Mouse (Mus musculus) Patski (cell line): Measurements from ENCODE around the gene Me1. TPM values are rescaled to one million over a fixed set of nuclear protein-coding genes. Genes with fewer than 3 reads are reported as not detected.

Experiments used
- ATAC-seq: fragments of 100-300 bp; one replicate; pipeline ENCODE4 v1.8.0; 2021
- CTCF ChIA-PET: fragments of 350-600 bp; sonication (Branson Sonifier 250); formaldehyde crosslinking; loops from one replicate; lab custom pipeline; 2022; ENCODE audit warnings: inconsistent platforms; lab: Charles Lee
- POLR2A ChIA-PET: fragments of 350-600 bp; sonication (Branson Sonifier 250); formaldehyde crosslinking; loops from one replicate; lab custom pipeline; 2022; ENCODE audit warnings: antibody characterized with exemption, inconsistent platforms; lab: Charles Lee
- DNase-seq: peaks from one replicate; pipeline ENCODE4 v3.0.0-alpha.2; 2011; ENCODE audit warnings: low read depth, low spot score
- H3K27me3 ChIP-seq: fragments of 371-371 bp; one replicate; pipeline ENCODE4 v1.5.1; 2021
- CTCF ChIP-seq: fragments of 100-300 bp; IDR thresholded peaks from one replicate; pipeline ENCODE4 v1.5.1; 2021
- in situ Hi-C: fragments of 300-500 bp; cut with MboI; formaldehyde crosslinking; loops from 3 replicates; pipeline ENCODE4 v1.11.1; 2018; ENCODE audit warnings: low pct_unique_long_range_greater_than_20kb, mixed read lengths
- polyA plus RNA-seq: library from polyadenylated mRNA; unstranded; gene quantifications from one replicate; pipeline ENCODE4 v1.2.3, GENCODE M21; 2021

Gene Me1
- polyA plus RNA-seq, 1 experiment from 2014 or later: 109 TPM

DNA sequence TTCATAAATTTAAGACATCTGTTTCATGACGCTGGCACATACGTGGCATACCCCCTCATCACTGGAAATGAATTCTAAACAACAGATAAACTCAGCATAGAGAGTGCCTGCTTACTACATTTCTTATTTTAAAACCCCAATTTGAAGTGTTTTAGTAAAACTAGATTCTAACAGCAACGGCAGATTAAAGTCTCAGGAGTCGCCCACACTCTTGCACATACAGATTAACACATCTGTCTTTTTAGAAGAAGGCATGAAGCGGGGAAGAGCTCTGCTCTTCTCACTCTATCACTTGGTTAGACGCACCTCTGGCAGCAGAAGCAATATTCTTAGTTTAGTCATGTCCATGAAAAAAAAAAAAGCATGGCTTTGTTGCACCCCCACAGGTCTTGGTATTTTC lies 120.6 kb downstream of the Me1 start:
- ATAC-seq (no peak), DNase-seq (no peak)
- ChIA-PET CTCF (no interaction called here), POLR2A (interaction anchor here (0.7 to 0.9 kb wide), 2 partner anchors 10 to 981 kb away, joined by 3 to 4 read pairs; no protein-coding TSS in a partner anchor)
- in situ Hi-C loops: no loop called here
- no peaks in the 10 kb centered on the region for H3K27me3 ChIP-seq
- TF ChIP-seq CTCF: no peak

DNA sequence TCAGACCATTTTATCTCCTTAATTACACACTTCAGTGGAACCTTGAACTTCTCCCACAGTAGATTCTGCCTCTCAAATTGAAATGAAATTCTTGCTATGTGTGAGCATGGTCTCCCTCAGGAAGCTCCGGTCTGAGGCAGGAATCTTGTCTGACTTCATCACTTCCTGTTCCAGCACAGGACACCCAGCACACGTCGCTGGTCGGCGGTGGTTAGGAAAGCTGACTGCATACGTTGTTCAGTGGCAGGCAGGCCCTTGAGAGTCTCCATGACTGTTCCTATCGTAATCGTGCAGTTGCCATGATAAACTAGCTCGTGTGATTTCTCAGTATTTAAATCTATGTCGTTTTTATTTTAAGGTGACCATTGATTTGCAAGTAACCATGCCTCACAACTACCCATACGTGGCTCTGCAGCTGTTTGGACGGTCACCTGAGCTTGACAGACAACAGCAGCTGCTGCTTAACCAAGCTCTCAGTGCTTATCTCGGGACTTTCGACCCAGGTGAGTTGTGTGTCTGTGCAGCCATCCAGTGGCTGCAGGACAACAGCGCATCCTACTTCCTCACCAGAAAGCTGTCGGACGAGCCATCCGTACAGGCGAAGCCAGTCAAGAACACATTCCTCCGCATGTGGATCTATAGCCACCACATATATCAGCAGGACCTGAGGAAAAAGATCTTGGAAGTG lies 122.0 kb downstream of the Me1 start:
- in situ Hi-C loops: loop anchor here (5.0 kb wide), 1 partner anchor 106 kb away; the partner anchor contains the start of gene Dop1a
- CTCF ChIA-PET: interaction anchor here (0.9 to 1.9 kb wide), 9 partner anchors 8 to 188 kb away, joined by 3 to 8 read pairs (median 4); partner anchors contain the start of gene Ube2cbp
- TF ChIP-seq CTCF: no peak
- POLR2A ChIA-PET: no interaction called here
- DNase-seq (no peak), ATAC-seq (no peak)
- H3K27me3 ChIP-seq: no peaks in the 10 kb centered on the region

DNA sequence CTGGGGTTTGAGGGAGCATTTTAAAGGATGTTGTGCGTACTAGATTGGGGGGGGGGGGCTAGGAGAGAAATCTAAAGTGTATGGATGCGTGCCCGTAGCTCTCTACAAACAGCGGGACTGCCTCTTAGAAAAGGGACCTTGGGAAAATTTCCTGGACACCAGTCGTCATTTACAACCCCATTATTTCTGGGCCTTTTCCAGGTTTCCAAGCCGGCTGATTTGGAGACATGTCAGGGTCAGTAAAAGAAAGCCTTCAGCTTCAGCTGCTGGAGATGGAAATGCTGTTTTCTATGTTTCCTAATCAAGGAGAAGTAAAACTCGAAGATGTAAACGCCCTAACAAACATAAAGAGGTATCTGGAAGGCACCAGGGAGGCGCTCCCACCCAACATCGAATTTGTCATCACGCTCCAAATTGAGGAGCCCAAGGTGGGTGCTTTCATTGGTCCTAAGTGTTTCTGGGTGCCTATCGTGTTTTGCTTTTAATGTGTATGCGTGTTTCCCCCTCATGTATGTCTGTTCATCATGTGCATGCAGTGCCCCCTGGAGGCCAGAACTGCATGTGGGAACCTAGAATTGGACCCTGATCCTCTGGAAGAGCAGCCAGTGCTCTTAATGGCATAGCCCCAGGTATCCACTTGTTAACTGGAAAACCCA lies 123.0 kb downstream of the Me1 start:
- ATAC-seq: peak; percentile 49
- no peak for DNase-seq
- TF ChIP-seq CTCF: peak; percentile 90
- ChIA-PET CTCF (interaction anchor here (0.9 to 1.9 kb wide), 10 partner anchors 9 to 189 kb away, joined by 3 to 8 read pairs (median 4); partner anchors contain the start of gene Ube2cbp), POLR2A (interaction anchor here (0.5 to 1.6 kb wide), 2 partner anchors 12 to 414 kb away, joined by 3 read pairs; no protein-coding TSS in a partner anchor)
- in situ Hi-C loops: loop anchor here (5.0 kb wide), 1 partner anchor 105 kb away; the partner anchor contains the start of gene Dop1a
- H3K27me3 ChIP-seq: no peaks in the 10 kb centered on the region

DNA sequence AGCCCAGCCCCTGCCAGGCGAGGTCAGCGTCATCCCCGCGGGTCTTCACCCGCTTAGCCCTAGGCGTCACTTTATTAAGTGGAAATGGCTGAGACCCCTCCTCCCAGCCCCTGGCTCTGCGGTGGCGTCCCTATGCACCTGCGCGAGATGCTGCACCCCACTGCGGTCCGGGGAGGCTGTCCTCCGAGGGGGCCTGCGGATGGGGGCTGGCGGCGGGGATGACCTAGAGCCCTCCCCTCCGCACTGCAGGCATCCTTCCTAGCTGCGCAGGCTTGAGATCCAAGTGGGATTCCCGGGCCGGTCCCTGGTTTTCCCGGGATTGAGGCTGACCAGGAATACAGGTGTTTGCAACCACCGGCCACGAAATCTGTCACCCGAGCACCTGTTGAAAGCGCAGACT lies 123.6 kb downstream of the Me1 start:
- ChIA-PET CTCF (interaction anchor here (1.4 to 1.5 kb wide), 2 partner anchors 104 to 107 kb away, joined by 3 to 6 read pairs; partner anchors contain the start of gene Ube2cbp), POLR2A (interaction anchor here (0.5 to 1.6 kb wide), 2 partner anchors 12 to 414 kb away, joined by 3 read pairs; no protein-coding TSS in a partner anchor)
- no peaks in the 10 kb centered on the region for H3K27me3 ChIP-seq
- TF ChIP-seq CTCF: no peak
- in situ Hi-C loops: loop anchor here (5.0 kb wide), 1 partner anchor 105 kb away; the partner anchor contains the start of gene Dop1a
- ATAC-seq: no peak
- no peak for DNase-seq

DNA sequence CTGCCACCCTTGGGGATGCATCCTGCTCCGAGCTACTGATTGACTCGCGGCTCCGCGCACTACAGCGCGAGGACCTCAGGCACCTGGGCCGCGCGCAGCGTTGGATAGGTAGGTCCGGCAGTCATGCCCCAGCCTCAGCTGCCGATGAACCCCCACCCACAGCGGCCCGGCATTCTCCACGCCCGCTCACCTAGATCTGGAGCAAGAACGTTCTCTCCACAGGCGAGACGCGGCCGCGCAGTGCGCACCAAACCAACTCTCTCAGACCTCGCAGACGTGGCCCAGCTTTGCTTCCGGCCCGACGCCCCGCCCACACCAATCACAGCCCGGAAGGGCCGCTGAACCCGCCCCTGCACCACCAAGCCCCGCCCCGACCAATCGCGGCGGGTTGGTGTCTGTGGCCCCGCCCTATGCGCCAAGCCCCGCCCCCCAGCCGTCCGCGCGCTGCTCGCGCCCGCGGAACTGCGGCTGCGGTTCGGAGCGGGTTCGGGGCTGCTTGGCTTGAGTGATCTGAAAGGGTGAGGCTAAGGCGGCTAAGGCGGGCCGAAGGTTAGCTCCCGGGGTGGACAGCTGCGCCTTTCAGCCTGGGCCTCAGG lies 124.1 kb downstream of the Me1 start, which contains the start of the genes Pgm3 and Rwdd2a:
TSS of gene Pgm3 (minus strand) at position 303 of the 596 bp plus-strand sequence.
TSS of gene Rwdd2a (plus strand) at position 452 of the 596 bp plus-strand sequence.
- no peaks in the 10 kb centered on the region for H3K27me3 ChIP-seq
- POLR2A ChIA-PET: interaction anchor here (0.6 to 1.6 kb wide), 3 partner anchors 13 to 823 kb away, joined by 3 to 9 read pairs (median 4); partner anchors contain the start of gene Ibtk
- TF ChIP-seq CTCF: no peak
- DNase-seq (peak; percentile 44), ATAC-seq (peak; percentile 99)
- CTCF ChIA-PET: interaction anchor here (1.3 to 1.5 kb wide), 4 partner anchors 11 to 106 kb away, joined by 3 to 6 read pairs (median 5); partner anchors contain the start of gene Ube2cbp
- in situ Hi-C loops: loop anchor here (5.0 kb wide), 1 partner anchor 104 kb away; the partner anchor contains the start of gene Dop1a

DNA sequence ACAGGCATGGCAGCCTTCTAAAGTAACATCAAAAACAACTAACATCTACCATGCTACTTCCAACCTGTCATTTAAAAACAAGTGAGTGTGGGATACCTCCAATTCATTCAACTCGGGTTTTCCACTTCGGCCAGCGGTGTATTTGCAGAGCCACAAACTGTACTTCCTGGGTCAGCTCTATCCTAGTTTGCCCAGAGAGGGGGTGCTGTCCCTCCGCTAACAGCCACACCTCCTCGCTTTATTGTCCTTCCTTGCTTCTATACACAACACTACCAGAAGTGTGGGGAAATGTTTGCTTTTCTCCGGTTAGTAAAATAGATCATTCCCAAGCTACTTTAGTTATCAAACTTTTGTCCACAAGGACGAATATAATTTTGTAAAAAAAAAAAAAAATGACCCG lies 124.8 kb downstream of the Me1 start:
- H3K27me3 ChIP-seq: no peaks in the 10 kb centered on the region
- no peak for TF ChIP-seq CTCF
- POLR2A ChIA-PET: interaction anchor here (0.6 to 1.0 kb wide), 2 partner anchors 103 to 822 kb away, joined by 4 to 9 read pairs; partner anchors contain the start of gene Ibtk
- ATAC-seq (peak; percentile 8), DNase-seq (no peak)
- in situ Hi-C loops: loop anchor here (5.0 kb wide), 1 partner anchor 104 kb away; the partner anchor contains the start of gene Dop1a
- CTCF ChIA-PET: interaction anchor here (0.7 to 1.4 kb wide), 3 partner anchors 10 to 106 kb away, joined by 3 to 5 read pairs (median 5); partner anchors contain the start of gene Ube2cbp

DNA sequence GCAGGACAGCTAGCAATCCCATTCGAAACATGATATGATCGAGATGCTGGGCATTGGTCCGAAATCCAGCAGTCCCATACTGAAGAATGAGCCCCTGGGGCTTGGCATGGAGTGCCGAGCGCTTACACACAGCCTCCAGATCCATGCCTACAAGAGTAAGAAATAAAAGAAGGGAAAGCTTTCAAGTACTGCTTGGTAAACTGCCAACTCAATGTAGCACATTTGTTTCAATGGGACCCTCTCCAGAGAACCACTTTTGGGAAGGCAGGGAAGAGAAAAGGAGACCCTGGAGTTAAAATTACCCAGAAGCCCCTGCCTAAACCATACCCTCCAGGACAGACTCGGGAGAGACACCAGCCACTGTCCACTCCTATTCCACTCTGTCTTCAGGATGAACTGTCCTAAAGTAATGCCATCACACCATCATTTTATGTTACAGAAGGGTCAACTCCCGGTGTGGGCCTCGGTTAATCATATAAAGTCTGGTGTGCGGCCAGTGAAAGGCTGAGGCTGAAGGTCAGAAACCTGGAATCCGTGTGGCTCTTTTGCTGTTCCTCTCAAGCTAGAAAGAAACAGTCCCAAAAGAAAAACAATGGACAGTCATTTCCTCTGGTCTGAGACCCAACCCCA lies 125.4 kb downstream of the Me1 start:
- ChIA-PET POLR2A (no interaction called here), CTCF (interaction anchor here (0.7 to 1.4 kb wide), 3 partner anchors 11 to 105 kb away, joined by 3 to 5 read pairs (median 5); partner anchors contain the start of gene Ube2cbp)
- H3K27me3 ChIP-seq: no peaks in the 10 kb centered on the region
- in situ Hi-C loops: loop anchor here (5.0 kb wide), 1 partner anchor 103 kb away; the partner anchor contains the start of gene Dop1a
- DNase-seq: no peak
- ATAC-seq: no peak
- no peak for TF ChIP-seq CTCF

DNA sequence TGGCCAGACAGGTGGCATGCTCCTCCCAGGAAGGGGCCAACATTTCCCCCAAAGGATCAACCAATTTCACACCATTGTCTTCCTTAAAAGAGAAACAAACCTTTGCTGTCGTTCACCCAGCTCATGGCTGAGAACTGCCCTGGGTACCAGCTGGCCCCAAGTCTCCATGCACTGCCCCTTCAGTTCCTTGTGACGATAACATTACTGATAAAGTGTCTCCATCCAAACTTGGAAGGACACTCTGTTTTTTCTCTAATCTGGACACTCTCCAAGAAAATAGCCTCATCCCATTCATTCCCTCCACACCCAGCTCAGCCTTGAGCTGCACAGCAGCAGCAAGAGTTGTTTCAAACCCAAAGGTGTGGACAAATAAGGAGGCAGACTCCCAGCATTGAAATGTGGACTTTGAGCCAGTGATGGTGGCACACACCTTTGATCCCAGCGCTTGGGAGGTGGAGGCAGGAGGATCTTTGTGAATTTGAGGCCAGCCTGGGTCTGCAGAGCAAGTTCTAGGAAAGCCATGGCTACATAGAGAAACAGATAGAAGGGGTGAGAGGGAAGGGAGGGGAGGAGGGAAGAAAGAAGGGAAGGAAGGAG lies 126.3 kb downstream of the Me1 start:
- no peaks in the 10 kb centered on the region for H3K27me3 ChIP-seq
- POLR2A ChIA-PET: no interaction called here
- ATAC-seq (no peak), DNase-seq (no peak)
- no peak for TF ChIP-seq CTCF
- CTCF ChIA-PET: no interaction called here
- in situ Hi-C loops: no loop called here

DNA sequence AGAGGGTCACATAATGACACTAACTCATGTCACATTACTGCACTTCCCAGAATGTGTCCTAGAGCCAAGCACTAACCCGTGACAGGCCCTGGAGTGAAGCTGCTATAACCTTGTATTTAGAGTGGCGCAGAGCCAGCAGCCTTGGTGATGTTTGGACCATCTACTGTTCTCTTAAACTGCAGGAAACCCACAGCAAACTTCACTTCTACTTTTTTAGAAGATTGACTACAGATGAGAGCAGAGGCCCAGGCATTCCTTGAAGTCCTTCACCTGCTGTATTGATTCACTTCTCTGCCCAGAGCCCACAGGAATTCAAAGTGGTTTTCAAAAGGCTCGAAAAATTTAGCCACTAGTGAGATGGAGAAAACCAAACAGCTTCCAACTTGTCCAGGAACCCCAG lies 135.2 kb downstream of the Me1 start:
- DNase-seq: peak; percentile 44
- ATAC-seq: peak; percentile 91
- no peak for TF ChIP-seq CTCF
- H3K27me3 ChIP-seq: no peaks in the 10 kb centered on the region
- in situ Hi-C loops: no loop called here
- POLR2A ChIA-PET: no interaction called here
- CTCF ChIA-PET: no interaction called here
